Mouse (Mus musculus) layer of hippocampus, adult 11-12 months (tissue): ENCODE results near the gene 4930522H14Rik.
A peak's percentile ranks its signal among the peaks of the same experiment; 100 is the strongest.

Source experiments
- DNase-seq: peaks from one replicate; pipeline ENCODE4 v3.0.0; 2022; ENCODE audit warnings: low spot score

4930522H14Rik gene

DNA sequence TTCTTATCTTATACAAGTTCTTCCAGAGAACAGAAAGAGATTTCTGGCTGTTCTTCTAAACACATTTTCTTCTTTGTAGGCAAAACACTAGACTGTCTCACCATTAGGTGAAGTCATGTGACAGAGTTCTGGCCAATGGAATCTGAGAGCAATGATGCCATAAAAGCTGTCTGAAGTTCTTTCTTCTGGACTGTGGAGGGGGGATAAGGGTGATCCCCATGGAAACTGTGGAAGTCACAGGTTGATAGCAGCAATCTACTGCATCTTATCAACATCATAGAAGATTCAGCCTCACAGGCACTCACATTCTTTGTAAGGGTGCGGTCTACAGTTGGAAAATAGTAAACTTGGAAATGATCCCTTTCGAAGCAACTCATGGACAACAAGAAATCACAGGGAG is at the start of gene 4930522H14Rik:
4930522H14Rik (minus strand) TSS at position 187 of the 400 bp plus-strand sequence.
- DNase-seq, result no peak

DNA sequence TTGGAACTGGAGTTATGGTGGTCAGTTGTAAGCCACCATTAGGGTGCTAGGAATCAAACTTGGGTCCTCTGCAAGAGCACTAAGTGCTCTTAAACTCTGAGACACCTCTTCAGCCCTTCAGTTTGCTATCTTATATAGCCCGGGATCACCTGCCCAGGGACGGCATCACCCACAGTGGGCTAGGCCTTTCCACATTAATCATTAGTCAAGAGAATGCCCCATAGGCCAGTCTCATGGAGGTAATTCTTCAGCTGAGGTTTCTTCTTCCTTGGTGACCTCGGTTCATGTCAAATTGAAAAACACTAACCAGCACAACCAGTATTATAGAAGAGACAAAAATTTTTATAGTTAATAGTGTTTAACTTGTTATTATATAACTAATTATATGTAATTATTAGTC is 47.3 kb upstream of the 4930522H14Rik start:
- no peak for DNase-seq

DNA sequence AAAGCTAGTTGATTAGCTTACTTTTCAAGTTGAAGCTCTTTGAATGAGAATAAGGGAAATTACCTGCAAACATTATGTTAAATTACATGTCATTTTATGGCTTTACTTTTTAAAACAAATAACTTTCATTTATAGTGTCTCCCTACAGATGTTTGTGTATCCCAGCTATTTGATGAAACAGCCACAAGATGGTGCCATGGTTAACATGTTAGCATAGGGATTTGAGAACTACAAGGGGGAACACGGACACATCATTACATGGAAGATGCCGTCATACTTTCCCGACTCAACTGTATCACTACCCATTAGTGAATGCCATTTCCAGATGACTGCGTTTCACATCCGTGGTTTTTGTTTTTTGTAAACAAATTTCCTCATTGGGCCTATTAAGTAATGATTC is 45.8 kb upstream of the 4930522H14Rik start:
- DNase-seq, result no peak

DNA sequence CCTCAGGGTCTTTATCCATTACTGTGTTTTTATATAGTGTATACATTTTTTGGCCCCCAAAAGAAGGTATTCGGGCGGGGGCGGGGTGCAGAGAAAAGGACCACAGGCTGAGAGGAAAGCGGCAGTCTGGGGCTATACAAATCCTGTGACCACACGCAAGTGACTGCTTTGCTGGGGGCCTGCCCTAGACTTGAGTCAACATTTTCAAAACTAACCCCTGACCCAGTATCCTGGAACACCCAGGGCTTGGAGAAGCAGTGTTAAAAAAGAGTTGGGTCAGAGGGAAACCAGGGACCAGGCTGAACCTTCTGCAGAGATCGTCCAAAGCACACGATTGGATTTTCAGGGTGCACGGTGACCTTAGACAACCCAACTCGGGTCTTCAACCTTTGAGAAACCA is 43.7 kb upstream of the 4930522H14Rik start:
- DNase-seq, result no peak

DNA sequence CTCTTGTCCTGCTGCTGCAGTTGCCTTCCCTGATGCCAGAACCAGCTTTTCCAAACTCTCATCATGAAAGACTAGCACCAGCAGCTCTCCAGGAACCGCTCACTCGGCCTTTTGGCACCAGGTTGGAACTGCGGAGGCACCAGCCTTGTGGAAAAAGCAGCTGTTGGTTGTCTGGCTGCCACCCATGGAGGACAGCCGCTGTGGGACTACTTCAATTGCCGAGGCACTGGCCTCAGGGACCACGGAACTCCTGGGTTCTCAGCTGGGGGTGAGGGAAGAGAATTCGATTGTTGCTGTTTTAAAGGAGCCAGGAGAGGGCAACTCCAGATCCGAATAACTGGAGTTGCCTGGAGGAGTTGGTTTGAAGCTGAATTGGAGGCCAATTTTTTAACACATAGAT is 43.2 kb upstream of the 4930522H14Rik start:
- peak; percentile 2 for DNase-seq

DNA sequence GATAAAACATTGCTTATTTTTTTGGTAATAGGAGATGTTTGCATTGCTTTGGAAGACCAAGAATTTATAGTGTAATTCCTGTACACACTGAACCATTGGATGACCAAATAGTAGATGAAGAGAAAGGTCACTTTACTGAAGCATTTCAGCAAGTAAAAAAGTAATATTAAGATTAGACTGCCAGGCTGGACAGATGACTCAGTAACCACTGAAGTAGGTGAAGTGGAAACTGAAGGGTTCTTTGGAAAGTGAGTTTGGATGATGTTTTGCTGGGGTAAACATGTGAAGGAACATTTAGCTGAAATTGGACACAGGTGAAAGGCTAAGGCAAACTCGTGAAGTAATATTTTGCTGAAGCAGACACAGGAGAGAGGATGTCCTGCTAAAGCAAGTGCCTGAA is 41.5 kb upstream of the 4930522H14Rik start:
- no peak for DNase-seq

DNA sequence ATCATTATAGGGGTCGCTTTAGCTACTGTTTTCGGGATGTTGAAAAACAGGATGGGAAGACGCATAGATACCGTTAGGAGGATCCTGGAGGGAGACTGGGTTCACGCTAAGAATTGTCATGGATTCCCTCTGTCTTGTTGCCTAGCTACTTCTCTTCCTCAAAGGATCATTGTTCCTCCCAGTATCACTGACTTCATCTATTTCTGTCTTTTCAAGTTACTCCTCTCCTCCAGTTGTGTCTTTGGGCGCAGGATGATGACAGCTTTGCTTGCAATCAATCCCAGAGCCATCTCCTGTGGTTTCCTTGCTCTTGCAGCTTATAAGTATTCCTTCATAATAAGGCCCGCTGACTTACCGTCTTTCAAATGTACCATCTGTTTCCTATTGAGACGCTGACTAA is 38.3 kb upstream of the 4930522H14Rik start:
- no peak for DNase-seq

DNA sequence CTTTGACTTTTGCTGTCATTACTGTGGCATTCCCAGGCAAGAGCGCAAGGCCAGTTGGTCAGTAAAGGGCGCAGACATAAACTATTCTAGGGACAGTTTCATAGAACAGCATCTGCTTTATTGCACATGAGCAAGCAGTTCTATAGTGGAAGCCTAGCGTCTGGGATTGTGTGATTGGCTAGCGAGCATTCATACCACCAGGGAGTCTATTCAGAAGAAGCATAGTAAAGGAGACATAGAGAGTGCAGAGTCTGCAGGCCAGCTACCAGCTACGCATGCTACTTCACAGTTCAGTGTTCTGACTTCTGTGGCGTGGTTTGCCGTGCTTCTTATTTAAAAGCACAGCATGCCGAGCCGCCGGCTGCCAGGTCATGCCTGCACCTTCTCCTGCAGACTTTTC is 37.9 kb upstream of the 4930522H14Rik start:
- DNase-seq, result no peak

DNA sequence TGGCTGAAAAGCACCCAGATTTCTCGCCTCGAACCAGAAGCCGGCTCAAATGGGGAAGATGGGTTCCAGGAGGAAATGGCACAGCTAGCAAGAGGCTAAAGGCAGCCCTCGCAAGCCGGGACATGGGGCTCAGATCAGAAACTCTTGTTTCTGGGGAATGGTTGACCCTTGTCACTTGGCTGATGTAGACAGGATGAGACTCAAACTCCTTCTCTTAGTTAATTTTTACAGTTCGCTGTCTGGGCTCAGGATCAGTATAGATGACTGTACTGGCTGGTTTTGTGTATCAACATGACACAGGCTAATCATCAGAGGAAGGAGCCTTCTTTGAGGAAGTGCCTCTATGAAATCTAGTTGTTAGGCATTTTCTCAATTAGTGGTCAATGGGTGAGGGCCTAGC is 33.6 kb upstream of the 4930522H14Rik start:
- no peak for DNase-seq

DNA sequence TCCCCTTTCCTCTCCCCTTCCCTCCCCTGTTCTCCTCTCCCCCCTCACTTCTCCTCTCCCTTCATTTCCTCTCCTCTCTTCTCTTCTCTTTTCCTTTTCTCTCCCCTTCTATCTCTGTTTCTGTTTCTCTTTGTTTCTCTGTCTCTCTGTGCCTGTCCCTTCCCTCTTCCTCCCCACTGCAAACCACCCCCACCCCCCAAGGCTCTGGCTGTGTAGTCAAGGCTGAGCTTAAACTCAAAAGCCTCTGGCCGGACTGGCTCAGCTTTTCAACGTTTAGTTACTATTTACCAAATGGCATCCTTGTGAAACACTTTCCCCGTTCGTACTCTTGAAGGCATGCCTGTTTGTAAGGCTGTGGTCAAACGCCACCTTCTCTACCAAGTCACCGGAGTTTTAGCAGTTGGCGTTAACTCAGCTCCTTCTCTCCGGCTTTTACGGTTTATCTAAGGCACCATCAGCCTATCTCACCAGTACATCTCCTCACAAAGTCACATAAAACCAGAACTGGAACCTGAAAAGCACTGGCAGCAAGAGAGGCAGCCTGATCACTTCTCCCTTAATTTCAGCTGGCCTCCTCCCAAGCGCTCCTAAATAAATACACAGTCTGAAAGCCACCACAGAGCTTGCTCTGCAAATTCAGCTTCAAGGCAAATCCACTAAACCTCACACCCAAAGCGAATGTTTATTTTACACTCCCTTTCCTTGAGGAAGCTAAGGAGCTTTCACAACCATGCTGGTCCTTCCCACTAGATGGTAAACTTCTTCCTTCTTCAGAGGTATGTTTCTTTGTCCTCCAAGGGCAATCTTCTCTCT is 19.4 kb upstream of the 4930522H14Rik start:
- DNase-seq, result peak; percentile 3

DNA sequence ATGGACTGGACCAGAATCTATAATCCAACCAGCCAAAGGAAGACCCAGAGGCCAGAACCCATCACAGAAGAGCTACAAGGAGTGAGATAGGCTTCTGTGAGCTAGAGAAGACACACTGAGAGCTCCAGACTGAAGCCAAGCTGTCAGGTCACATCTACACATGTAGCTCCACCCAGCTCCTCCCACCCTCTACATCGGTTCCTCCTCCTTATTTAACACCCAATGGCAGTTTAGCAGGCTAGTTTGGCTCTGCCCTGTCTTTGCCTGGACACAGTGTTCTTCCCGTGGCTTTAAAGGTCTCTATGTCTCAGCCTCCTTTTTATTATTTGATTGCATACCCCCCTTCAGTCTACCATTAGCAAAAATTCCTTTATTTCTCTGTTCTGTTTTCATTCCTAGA is 16.2 kb upstream of the 4930522H14Rik start:
- DNase-seq, result no peak

DNA sequence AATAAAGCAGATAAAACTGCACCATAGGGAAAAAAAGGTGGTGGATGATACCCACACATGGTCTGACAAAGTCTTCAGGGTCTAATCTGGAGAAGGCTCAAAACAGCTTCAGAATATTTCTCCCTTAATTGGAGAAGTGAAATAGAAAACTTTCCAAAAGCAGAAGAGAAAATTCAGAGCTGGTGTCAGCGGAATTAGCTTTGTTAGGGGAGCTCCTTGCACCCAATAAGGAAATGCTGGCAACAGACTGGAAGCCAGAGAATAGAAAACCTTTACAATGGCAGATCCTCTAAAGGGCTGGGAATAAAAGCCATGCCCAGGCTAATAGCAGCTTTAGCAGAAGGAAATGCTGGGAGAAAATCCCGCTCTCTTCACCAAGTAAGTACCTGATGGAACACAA is 15.4 kb upstream of the 4930522H14Rik start:
- peak; percentile 2 for DNase-seq

DNA sequence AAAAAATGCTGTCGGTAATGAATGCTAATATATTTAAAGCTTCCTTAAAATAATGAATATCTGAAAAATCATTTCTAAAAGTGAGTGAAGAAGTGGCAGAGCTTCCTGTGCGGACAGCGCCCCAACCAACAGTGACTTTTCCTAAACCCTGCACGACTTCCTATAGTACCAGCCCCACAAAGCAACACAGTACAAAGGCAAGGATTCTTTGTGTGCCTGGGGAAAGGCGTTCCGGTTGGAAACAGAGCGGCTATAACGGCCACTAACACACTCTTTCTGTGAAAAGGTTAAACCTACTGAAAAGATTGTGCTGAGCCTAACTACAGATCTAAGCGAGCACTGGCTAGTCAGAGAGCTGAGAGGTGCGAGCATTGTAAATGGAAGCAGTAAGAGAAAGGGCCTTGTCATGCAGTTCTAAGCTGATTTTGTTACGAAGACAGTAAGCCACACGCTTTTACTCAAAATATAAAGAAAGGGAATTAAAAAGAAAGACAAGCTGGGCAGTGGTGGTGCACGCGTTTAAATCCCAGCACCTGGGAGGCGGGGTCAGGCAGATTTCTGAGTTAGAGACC is 766 bp downstream of the 4930522H14Rik start:
- DNase-seq, result no peak

DNA sequence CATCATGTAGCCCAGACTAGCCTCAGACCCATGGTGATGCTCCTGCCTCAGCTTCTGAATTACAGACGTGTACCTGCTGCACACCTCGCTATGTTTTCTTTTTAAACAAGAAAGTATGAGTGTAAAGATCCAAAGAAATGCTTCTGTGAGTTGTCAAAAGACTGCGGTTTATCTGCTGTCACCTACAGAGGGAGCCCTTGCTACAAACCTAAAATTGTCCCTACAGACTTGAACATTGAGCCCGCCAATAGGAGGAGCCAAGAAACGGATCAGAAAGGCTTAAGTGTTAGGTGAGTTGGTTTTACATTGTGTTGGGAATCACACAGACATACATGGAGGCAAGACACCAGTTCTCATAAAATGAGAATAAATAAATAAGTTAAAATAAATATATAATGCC is 26.2 kb downstream of the 4930522H14Rik start:
- DNase-seq, result peak; percentile 61

DNA sequence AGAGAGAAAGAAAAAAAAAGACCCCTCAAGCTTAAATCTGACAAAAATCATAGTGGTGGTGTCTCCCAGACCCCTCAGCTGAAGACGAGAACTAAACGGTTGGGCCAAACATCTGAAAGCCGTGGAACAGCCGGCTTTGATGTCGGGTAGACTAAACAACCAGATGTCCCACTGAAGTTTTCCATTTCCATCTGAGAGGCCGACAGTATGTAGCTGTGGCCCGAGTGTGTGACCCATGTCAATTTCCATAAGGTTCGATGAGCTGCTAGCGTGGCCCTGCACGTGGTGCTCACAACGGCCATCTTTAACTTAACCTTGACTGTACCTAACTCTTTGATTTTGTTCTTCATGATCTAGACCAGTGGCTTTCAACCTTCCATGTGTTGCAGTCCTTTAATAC is 32.6 kb downstream of the 4930522H14Rik start:
- no peak for DNase-seq

DNA sequence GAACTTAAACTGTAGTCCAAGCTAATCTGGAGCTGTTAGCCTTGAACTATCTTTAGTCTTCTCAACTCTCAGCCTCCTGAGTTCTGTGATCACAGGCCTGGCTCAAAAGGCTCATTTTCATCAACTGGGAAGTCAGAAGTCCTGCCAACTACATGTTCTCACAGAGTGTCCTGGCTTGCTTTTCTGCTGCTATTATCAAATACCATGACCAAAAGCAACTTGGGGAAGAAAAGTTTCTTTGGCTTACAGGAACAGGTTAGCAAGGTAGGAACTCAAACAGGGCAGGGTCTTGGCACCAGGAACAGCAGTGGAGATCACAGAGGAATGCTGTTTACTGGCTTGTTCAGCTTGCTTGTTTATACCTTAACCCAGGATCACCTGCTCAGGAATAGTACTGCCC is 37.5 kb downstream of the 4930522H14Rik start:
- DNase-seq, result no peak

DNA sequence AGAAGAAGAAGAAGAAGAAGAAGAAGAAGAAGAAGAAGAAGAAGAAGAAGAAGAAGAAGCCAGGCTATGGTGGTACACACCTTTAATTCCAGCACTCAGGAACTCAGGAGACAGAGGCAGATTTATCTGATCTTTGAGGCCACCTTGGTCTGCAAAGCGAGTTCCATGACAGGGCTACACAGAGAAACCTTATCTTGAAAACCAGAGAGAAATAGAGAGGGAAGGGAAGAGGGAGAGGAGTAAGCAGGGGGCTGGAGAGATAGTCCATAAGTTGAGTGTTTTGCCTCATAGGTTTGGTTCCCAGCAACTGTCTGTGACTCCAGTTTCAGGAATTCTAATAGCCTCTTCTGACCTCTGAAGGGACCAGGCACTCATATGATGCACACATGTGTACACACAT is 42.3 kb downstream of the 4930522H14Rik start:
- no peak for DNase-seq

DNA sequence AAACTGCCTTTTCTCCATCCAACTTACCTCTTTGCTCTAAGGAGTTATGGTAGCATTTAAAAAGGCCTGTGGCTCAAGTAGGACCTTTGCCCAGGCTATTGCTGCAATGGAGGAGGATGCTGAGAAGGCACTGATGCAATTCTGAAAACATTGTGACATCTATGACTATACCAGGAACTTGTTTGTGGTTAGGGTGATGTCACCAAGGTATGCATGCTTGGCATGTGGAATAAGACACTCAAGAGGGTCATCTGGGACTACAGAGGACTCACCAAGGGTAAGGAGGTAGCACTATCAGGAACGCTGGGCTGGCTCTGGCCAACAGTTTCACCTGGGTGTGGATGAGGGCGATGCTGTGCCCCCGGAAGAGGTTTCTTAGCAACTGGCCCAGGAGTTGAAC is 46.5 kb downstream of the 4930522H14Rik start, which contains the start of gene Rnf11:
Rnf11 (minus strand) TSS at position 108 of the 400 bp plus-strand sequence.
- DNase-seq, result no peak

DNA sequence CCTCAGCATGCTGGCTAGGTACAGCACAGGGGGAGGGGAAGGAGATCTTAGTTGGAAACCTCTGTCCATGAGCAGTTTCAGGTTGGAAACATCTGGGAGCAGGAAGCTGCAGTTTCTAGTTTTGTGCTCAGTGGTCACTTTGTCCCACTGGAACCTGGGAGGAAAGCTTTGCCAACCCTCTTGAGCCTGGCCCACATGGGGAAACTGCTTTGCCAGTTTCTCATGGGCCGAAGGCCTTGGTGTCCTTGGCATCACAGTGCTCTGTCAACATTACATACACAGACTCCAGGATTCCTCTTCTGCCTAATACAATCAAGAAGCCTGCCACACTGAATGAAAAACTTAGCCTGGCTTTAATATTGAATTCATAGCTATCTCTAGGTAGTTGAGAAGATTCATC is 48.4 kb downstream of the 4930522H14Rik start:
- no peak for DNase-seq

DNA sequence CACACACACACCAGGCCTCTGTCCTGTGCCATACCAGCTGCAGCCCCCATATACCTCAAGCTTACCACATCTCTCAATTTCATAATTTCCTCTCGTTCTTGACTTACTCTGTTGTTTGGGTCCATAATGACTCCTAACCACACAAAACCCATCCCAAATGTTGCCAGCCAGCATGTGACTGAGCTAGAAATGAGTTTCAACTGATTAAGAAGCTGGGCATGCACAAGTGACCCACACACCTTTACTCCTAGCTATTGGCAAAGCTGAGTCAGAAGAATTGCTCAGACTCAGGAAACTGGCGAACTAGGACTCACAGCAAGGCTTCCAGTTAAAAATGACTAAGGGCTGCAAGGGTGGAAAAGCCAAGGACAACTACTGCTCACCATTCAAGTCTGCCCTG is 49.7 kb downstream of the 4930522H14Rik start:
- DNase-seq, result no peak

DNA sequence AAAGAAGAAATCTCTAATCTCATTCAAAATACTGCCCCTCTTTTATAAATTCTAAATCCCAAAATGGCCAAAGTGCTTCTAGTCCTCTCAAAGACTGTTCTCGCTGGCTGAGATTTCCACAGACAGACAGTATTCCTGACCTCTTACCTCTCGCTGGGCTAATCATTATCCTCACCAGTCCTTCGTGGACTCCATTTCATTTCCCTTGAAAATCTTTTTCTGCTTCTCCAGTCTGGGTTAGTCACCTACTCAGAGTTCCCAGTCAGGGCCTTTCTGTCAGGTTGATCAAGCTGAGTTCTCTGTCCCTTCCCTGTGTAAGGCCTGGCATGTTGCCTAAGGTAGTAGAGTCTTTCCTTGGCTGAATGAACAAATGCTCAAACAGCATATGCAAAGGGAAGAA is 53.6 kb downstream of the 4930522H14Rik start:
- DNase-seq, result no peak

DNA sequence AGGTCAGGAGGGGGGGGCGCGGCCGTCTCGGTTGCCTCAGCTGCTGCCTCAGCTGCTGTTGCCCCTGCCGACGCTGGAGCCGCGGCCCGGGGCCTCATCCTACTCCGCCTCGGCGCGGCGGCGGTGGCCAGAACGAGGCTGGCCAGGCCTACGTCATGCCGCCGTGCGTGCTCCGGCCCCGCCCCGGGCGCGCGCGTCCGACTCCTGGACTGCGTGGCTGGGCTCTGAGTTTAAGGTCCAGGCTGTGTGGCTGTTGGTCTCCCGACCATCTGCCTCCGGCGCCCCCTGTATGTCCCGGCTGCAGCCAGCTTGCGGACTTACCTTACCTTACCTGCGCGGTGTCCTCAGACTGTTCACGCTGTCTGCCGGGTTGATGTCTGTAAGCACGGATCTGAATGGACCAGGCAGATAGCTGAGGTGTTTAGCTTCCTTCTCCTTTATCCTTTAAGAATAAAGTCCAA is 54.5 kb downstream of the 4930522H14Rik start:
- peak; percentile 91 for DNase-seq
